Mouse (Mus musculus): ENCODE results near the gene Ctsf. TPM values are rescaled to one million over a fixed set of nuclear protein-coding genes. Genes with fewer than 3 reads are reported as not detected.

Ctsf gene
- total RNA-seq, 1 experiment from 2014 or later, result 398 TPM

Other genes starting within 250 kb of the Ctsf start
- gene Lrfn4, start 239.5 kb upstream of the Ctsf start, total RNA-seq (2021), result 4.6 and 6.0 TPM in 2 replicates
- gene Rce1, start 229.5 kb upstream of the Ctsf start, total RNA-seq (2021), result 35.4 and 38.2 TPM in 2 replicates
- 1.7 TPM in 1 of 2 replicates, not detected in the other for gene Gm960, start 156.5 kb upstream of the Ctsf start, total RNA-seq (2021)
- gene Sptbn2, start 144.0 kb upstream of the Ctsf start, total RNA-seq (2021), result 0.73 and 1.00 TPM in 2 replicates
- gene Rbm4b, start 98.6 kb upstream of the Ctsf start, total RNA-seq (2021), result 16.8 and 17.5 TPM in 2 replicates
- gene Rbm4, start 61.2 kb upstream of the Ctsf start, total RNA-seq (2021), result 62.4 and 65.4 TPM in 2 replicates
- gene Gm21992, start 43.5 kb upstream of the Ctsf start, total RNA-seq (2021), result 22.2 and 30.2 TPM in 2 replicates
- gene Rbm14, start 43.5 kb upstream of the Ctsf start, total RNA-seq (2021), result 45.4 and 46.5 TPM in 2 replicates
- gene Ccs, start 15.8 kb upstream of the Ctsf start, total RNA-seq (2021), result 107 and 128 TPM in 2 replicates
- gene Ccdc87, start 15.8 kb upstream of the Ctsf start, total RNA-seq (2021), result 0.15 TPM in 1 of 2 replicates, not detected in the other
- gene Actn3, start 22.8 kb downstream of the Ctsf start, total RNA-seq (2021), result 0.58 and 0.71 TPM in 2 replicates
- gene Zdhhc24, start 23.5 kb downstream of the Ctsf start, total RNA-seq (2021), result 21.0 and 23.3 TPM in 2 replicates
- gene Bbs1, start 51.5 kb downstream of the Ctsf start, total RNA-seq (2021), result 8.4 and 12.3 TPM in 2 replicates
- gene Dpp3, start 73.2 kb downstream of the Ctsf start, total RNA-seq (2021), result 102 and 126 TPM in 2 replicates
- gene Peli3, start 88.0 kb downstream of the Ctsf start, total RNA-seq (2021), result 8.4 and 11.4 TPM in 2 replicates
- 51.7 and 51.8 TPM in 2 replicates for gene Mrpl11, start 107.0 kb downstream of the Ctsf start, total RNA-seq (2021)
- 0.33 and 0.43 TPM in 2 replicates for gene Npas4, start 135.2 kb downstream of the Ctsf start, total RNA-seq (2021)
- 4.9 and 5.0 TPM in 2 replicates for gene Slc29a2, start 168.7 kb downstream of the Ctsf start, total RNA-seq (2021)
- gene B4gat1, start 183.7 kb downstream of the Ctsf start, total RNA-seq (2021), result 16.3 and 41.8 TPM in 2 replicates
- 1.7 and 9.8 TPM in 2 replicates for gene AC124502.3, start 183.8 kb downstream of the Ctsf start, total RNA-seq (2021)
- 21.6 and 32.0 TPM in 2 replicates for gene Brms1, start 186.2 kb downstream of the Ctsf start, total RNA-seq (2021)
- 5.9 and 6.0 TPM in 2 replicates for gene Rin1, start 195.4 kb downstream of the Ctsf start, total RNA-seq (2021)
- gene Cd248, start 212.9 kb downstream of the Ctsf start, total RNA-seq (2021), result 10.0 and 12.7 TPM in 2 replicates
- 1.3 and 1.4 TPM in 2 replicates for gene Tmem151a, start 230.4 kb downstream of the Ctsf start, total RNA-seq (2021)
- 62.7 and 68.2 TPM in 2 replicates for gene Yif1a, start 233.4 kb downstream of the Ctsf start, total RNA-seq (2021)
- gene Cnih2, start 243.4 kb downstream of the Ctsf start, total RNA-seq (2021), result 1.1 and 2.7 TPM in 2 replicates

Measured in adrenal gland, postnatal 25 days (tissue).